Mouse (Mus musculus): ENCODE results near the gene Plcl2.
"Not testable (repeated sequence)": the region's sequence is repeated elsewhere in the genome, so short reads cannot be mapped to it uniquely, and the experiment has no call there.

Gene Plcl2

DNA sequence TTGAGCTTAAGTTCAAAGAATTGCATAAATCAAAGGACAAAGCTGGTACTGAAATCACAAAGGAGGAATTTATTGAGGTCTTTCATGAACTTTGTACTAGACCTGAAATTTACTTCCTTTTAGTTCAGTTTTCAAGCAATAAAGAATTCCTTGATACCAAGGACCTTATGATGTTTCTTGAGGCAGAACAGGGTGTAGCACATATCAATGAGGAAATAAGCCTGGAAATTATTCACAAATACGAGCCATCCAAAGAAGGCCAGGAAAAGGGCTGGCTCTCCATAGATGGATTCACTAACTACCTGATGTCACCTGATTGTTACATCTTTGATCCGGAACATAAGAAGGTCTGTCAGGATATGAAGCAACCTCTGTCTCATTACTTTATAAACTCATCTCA is 97.7 kb downstream of the Plcl2 start:
- intact Hi-C loops (cut with DNase I), result no loop called here

DNA sequence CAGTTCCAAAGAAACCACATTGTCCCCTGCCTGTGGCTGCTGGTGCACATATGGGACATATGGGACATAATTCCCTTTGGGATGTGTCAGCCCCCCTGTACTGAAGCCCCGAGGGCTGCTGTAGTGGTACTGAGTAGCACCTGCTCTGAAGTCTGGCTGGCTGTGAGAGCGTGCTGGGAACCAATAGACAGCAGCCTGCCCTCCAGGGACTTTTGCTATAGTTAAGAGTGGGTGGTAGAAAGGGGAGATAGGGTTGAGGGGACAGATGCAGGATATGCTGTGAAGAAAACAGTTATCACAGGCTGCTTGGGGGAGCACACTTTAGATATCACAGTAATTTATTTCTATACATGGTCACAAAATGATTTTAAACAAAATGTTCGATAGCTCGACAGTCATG is 100.7 kb downstream of the Plcl2 start:
- intact Hi-C loops (cut with DNase I), result no loop called here

DNA sequence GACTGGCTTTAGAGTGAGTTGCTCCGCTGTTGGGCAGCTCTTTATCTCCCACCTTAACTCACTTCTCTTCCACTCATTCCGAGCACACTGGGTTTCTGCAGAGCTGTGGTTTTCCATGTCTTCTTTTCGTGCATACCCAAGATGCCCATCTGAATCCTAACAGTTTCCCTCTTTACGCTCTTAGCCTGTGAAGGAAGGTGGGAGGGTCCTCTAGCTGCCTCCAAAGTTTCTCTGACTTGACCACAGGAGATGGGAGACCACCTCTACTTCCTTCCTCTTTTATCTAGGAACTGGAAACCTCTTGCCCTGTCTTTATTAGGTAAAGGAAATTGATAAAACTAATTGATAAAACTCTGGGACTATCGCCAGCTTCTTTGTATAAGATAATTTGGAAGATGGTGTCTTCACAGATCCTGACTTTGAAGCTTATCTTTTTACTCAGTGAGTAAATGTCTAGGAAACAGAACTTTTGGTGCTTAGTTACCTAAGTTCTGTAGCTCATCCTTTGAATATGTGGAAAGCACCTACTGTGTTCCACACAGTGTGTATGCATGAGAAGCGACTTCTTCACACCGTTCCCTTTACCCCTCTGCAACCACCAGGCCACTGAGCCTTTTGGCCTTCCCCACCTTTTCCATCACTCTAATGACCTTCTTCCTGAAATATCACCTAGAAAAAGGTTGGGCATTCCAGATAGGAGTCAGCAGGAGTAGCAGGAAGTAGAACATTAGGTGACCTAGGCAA is 111.8 kb downstream of the Plcl2 start:
- intact Hi-C loops (cut with DNase I), result loop anchor here (10.0 kb wide), 1 partner anchor 206 kb away; no protein-coding TSS in a partner anchor

DNA sequence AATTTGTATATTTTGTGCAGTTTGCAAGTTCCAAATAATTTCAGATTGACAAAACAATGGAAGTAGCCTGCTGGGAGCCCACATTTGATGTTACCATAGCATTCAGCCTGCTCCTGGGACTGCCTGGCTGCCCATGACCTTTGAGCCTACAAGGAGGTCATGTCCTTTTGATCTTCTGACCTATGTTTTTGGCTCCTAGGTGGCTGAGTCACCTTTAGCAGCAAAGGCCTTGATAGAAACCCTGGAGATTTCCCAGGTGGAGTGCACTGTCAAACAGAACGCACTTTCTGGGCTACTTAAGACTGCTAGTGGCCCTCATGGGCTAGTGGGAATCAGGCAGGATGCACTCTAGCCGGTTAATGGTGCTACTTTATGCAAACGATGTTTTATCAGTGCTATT is 112.8 kb downstream of the Plcl2 start:
- intact Hi-C loops (cut with DNase I), result loop anchor here (10.0 kb wide), 1 partner anchor 207 kb away; no protein-coding TSS in a partner anchor

DNA sequence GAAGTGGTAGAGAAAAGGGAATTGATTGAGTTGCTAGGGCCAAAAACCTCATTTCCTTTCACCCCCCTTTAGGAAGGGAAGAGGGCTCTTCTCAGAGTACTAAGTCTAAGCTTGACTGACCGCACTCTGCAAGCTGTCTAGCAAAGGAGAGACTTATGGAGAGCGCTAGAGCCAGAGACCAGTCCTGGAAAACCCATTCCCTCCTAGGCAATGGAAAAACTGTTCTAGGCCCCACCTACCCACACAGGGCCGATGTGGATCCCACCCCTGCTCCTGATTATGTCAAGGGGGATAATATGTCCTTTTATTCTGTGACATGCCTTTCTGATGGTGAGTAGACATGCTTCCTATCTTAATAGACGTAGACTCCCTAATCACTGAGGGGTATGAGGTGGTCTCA is 116.4 kb downstream of the Plcl2 start:
- intact Hi-C loops (cut with DNase I), result loop anchor here (5.0 to 10.0 kb wide), 2 partner anchors 118 to 211 kb away; partner anchors contain the start of gene Plcl2

DNA sequence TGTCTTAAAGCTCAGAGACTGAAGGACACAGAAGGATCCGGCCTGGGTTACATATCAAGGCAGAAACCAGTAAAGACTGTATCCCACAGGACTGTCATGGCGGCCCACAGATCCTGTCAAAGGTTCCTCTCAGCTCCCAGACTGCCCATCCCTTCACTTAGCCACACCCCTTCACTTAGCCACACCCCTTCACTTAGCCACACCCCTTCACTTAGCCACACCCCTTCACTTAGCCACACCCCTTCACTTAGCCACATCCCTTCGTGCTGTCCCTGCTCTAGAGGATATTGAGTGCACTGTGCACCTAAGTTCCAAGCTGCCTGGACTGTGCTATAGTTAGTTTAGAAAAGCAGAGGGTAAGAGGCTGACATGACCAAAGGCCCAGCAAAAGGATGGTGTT is 118.5 kb downstream of the Plcl2 start:
- intact Hi-C loops (cut with DNase I), result loop anchor here (5.0 to 10.0 kb wide), 2 partner anchors 120 to 213 kb away; partner anchors contain the start of gene Plcl2

DNA sequence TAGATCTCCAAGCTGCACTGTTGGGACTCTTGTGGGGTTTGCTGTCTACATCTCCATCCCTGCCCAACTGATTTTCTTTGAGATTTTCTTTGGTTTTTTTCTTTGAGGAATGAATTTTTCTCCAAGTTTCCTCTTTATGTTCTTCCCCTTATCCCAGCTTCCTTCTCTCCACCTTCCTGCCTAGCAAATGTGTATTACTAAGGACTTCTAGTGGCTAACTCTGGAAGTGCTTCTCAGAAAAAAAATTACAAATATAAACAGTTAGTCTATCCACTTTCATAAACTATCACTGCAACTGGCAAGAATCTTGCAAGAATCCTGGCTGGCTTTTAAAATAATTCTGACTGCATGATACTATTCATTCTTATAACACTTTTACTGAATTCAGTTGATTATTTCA is 119.5 kb downstream of the Plcl2 start:
- intact Hi-C loops (cut with DNase I), result loop anchor here (5.0 to 10.0 kb wide), 2 partner anchors 121 to 214 kb away; partner anchors contain the start of gene Plcl2

DNA sequence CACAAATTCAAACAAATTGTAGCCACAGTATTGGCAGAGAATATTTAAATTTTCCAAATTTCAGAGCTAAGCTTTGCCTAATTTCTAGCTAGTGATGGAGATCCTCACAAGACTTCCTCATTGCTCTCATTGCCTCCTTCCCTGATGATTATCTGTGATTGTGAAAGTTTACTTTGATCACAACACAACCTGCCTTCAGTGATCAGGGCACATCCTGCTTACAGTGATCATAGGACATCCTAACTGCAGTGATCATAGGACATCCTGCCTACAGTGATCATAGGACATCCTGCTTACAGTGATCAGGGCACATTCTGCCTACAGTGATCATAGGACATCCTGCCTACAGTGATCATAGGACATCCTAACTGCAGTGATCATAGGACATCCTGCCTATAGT is 121.8 kb downstream of the Plcl2 start:
- intact Hi-C loops (cut with DNase I), result not testable (repeated sequence)

DNA sequence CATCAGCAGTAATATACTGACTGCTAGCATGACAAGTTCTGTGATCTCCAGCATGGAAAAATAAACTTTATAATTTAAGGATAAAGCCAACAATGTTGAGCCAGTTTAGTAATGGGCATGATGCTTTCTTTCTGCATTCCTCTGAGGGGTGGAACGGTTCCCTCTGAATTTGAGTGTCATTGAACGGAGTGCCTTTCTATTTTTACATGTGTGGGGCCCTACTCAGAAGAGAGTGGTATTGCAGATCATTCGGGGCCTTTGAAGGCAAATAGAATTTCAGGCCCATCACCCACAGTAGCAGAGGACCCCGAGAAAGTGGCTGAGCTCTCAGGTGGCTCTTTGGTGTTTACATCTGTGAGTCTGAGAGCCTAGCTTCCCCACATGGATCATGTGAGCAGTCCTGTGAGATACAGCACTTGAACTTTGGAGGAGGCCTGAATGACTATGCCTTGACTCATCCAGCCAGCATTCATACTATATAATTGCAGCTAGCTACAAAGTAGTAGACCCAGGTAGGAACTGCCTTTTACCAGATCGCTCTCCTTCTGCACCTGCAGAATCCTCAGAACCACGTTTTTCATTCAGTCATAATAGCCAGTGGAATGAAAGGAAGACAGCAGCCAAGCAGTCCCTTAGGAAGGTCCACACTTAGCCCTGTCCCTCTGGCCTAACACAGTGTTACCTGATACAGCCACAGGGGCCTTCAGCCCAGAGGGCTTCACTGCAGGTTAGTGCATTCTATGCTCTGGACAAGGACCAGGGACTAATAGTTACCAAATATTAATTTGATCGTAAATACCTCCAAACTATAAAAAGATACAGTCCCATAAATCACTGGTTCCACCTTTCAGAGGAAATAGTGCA is 125.0 kb downstream of the Plcl2 start:
- intact Hi-C loops (cut with DNase I), result no loop called here

DNA sequence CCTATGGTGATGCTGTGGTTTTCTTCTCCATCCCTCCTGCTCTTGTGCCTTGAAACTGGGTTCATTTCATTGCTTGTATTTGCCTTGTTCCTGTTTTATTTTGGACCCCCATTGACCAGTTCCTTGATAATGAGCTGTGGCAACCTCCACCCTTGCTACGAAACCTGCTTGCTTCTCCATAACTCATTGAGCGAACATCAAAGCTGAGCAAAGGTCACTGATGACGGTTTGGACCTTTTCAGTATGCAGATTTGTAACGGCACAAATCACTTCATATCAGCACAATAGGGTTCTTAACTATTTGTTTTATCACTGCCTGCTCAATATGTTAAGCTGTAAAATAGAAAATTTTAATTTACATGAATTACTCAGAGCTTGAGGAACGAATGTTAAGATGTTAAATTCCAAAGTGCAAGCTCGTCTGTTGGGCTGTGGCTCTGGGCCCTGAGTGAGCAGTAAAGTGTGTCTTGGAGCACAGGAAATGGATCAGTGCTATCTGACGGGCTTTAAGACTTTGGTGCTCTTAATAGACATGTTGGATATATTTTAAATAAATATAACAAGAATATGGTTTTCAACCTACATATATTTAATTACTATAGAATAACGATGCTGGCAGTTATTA is 126.9 kb downstream of the Plcl2 start:
- intact Hi-C loops (cut with DNase I), result no loop called here

DNA sequence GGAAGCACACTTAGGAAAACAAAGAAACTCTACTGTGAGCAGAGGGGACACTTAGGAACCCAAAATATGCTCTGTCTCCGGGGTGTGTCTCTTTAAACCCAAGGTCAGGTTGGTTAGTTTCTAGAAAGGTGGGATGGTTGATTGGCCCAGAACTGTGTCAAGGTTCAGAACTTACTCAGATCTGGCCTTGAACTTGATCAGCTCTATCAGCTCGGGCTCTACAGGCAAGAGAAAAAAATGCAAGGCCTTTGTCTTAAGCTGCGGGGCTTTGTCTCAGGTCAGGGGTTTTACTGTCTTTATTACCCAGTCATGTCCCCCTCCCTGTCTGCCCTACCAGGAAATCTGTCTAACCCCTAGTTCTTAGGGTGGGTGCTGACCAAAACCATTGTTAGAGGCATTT is 129.6 kb downstream of the Plcl2 start:
- intact Hi-C loops (cut with DNase I), result no loop called here

DNA sequence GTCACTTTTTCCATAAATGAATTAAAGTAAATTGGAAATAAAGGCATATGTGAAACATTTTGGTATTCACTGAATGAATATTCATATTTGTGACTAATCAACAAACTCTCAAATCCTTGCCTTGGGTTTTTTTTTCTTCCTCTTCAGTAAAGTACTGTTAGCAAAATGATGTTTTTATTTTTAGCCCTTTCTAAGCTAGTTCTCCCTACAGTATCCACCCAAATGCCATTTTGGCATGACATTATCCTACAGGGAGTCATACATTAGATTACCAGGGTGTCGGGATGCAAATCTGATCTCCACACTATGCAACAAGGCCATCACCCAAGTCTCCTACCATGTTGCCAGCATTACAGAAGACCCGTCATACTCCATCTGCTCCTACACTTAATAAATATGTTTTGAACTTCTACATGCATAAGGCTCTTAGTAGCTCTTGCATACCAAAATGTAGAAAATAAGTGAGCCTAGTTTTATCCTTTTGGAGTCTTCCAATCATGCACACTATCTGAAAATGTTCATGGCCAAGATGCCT is 131.9 kb downstream of the Plcl2 start:
- intact Hi-C loops (cut with DNase I), result no loop called here

DNA sequence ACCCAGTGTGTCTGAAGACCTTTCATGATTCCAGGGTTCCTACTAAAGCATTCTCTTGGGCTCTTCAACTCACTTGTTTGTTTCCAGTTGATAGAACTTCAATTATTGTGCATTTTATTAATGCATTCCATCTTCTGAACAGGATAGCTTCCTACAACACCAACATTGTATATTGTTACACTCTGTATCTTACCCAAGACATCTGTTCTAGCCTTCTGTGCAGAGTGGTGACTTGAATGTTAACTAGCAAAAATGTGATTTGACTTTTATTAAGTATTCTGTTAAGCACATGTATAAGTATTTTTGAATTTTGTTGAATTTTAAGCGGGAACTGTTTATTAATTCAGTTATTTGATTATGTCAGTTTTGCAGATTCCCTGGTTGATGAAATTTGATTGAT is 132.7 kb downstream of the Plcl2 start:
- intact Hi-C loops (cut with DNase I), result no loop called here

DNA sequence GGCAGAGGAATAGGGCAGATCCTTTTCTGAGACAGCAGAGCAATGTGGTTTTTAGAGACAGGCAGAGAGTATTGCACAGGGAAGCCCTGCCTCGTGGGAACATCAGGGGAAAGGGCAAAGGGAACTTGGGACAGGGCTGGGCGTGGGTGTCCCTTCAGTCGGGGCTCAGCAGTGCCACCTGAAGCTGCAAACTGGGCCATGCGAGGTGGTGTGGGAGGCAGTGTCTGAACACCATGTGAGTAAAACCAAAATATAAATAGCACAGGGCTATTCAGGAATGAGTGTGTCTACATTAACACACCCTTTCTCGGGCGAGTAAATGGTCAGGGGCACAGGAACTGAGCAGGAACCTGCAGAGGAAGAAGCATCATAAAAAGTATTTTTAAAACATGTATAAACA is 134.2 kb downstream of the Plcl2 start:
- intact Hi-C loops (cut with DNase I), result no loop called here

DNA sequence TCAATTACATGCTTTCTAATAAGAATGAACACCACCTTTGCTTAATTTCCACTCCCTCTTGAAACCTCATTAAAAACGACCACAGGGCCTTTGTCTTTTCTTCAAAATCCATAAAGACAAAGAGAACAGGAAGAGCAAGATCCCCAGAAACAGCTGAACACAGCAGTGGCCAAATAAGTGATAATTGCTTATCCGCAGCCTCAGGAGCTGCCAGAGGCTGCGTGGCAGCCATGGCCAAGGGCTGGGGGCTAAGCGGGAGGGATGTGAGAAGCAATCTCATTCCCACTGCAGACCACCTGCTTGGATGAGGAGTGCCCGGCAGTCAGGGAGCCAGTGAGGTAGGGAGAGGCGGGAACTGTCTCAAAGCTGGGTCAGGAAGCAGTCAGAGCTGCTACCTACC is 134.8 kb downstream of the Plcl2 start:
- intact Hi-C loops (cut with DNase I), result no loop called here

DNA sequence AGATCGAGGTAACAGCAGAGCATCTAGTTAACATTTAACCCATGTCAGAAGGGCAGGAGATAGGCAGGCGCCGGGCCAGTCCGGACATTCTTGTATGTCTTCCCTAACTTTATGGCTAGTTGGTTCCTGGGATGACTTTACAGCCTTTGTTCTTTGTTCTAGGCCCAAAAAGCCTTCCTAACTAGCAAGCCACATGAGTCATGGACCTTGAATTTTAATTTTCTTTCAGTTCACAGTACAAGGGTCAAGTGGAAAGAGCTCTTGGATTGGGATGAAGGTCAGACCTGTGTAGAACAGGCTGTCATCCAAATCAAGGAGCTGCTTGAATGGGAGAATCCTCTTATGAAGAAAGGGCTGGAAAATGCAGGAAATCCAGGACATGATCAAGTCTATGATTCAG is 138.9 kb downstream of the Plcl2 start:
- intact Hi-C loops (cut with DNase I), result not testable (repeated sequence)

DNA sequence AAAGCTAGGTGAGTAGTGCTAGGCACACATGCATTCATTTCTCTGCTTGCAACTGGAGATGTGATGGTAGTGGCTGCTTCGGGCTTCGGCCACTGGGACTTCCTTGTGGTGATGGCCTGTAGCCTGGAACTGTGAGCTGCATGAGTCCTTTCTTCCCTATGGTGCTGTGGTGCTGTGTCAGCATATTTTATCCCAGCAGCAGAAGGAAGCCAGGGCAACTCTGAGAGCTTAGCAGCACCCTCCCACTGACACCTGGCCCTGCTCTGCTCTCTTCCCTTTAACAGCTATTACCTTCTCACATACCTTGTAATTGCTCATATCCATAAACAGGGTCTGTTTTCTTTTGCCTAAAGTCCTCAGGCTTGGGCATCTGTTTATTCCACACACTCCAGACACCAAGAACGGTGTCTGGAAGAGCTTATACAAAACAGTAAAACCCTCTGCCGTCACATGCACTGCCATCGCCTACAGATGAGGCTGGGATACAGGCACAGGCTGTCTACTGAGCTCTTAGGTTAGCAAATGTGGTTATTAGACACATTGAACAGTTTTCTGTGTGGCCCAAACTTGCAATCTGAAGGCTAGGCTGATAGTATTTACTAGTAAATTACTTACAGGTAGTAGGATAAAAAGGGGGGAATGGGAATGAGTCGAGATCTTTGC is 139.7 kb downstream of the Plcl2 start:
- intact Hi-C loops (cut with DNase I), result no loop called here

DNA sequence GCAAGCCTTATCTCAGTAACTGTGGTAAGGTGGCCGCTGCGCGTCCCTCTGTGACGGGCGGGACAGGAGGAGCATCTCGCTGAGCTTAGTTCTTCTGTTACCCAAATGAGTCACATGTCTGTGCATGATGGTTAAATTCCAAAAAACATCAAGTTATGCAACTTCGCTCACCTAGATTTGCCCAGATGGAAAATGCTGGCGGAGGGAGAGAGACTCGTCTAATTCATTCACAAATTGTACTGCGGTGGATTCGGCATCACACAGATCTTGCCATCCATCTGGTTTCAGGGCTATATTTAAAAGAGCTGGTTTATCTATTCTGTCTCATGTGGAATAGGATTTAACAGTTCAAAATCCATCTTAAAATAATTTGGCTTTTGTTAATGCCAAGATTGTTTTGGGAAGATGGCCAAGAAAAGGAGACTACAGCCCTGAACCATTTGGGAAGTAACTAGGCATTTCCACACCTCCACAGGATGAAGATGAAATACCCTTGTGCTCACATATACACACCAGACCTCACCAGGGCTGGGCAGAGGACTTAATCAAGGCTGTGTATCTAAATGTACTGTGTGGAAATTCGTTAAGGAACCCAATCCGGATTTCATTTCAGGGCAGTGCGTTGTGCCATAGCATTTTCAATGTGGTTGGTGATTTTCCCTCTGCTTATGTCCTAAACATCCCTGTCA is 141.5 kb downstream of the Plcl2 start:
- intact Hi-C loops (cut with DNase I), result no loop called here

DNA sequence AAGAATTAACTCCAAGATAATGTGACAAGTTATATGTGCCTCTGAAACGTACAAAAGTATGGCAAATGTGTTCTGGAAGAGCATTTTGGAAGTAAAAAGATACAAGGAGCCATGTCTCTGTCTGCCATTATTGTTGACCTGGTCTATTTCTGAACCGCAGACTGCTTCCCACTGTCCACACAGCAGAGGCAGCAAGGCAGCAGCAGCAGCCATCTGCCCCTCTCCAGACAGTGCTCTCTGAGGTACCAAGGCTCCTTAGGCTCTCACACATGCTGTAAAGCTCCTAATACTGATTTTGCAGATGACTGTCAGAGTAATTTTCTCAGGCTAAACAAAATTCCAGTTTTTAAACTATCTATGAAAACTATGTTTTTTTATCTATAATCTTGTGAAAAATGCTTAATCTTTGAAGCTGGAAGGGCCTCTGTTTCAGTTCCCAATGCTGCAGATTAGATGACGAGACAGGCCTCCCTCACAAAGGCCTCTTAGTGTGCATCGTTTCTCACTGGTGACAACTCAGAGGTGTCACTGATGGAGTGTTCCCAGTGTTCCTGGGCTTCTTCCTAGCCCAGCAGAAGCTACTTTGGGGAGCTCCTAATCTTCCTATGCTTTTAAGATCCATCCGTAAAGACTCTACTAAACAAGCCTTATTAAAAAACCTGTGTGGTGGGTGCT is 145.7 kb downstream of the Plcl2 start:
- intact Hi-C loops (cut with DNase I), result no loop called here

DNA sequence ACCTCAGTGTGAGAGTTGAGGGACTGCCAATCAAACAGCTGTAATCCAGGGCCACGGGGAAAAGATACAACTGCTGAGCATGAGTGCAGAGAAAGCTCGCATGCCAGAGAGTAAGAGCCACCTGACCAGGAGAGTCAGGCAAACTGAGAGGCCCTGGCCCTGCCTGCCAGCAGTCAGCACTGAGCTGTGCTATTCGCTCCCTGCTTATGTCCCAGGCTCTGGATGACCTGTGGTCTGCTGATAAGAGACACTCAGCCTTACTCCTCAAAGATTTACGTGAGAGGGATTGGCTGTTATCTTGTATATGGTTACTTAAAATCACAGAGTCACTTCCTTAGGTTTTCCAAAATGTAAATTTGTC is 146.2 kb downstream of the Plcl2 start:
- intact Hi-C loops (cut with DNase I), result no loop called here
